Mouse (Mus musculus) CD8-positive naive resting alpha-beta T cell, adult 2 months (primary cell): ENCODE measurements around the gene Serinc3.
A peak's percentile ranks its signal among the peaks of the same experiment; 100 is the strongest.
"Not testable (repeated sequence)": the region's sequence is repeated elsewhere in the genome, so short reads cannot be mapped to it uniquely, and the experiment has no call there.

Experiments used
- DNase-seq, 2 experiments: peaks; one replicate each; pipeline ENCODE4 v3.0.0; 2022; ENCODE audit warnings: low read depth in 2 of 2, low spot score in 2 of 2

Serinc3 gene

GRCm38 (mm10) chr2:163644575-163645385, at the start of gene Serinc3:
Gene Serinc3, minus strand, starts transcription at chr2:163645131.
- DNase-seq: peak; percentile 100

GRCm38 (mm10) chr2:163693716-163694314, 48.9 kb upstream of the Serinc3 start:
- DNase-seq: no peak

GRCm38 (mm10) chr2:163692873-163693612, 48.1 kb upstream of the Serinc3 start:
- DNase-seq: no peak

- DNase-seq: no peak
These were observed 47.1 kb upstream of the Serinc3 start for GRCm38 (mm10) chr2:163691846-163692605.

- DNase-seq: no peak
These were observed 45.7 kb upstream of the Serinc3 start for GRCm38 (mm10) chr2:163690409-163691304.

- DNase-seq: no peak
These were observed 44.8 kb upstream of the Serinc3 start for GRCm38 (mm10) chr2:163689771-163690170.

- not testable (repeated sequence) for DNase-seq
These were observed 43.4 kb upstream of the Serinc3 start for GRCm38 (mm10) chr2:163688377-163688776.

- DNase-seq: no peak
These were observed 42.0 kb upstream of the Serinc3 start for GRCm38 (mm10) chr2:163686886-163687285.

GRCm38 (mm10) chr2:163686233-163686632, 41.3 kb upstream of the Serinc3 start:
- no peak for DNase-seq

- no peak for DNase-seq
These were observed 40.9 kb upstream of the Serinc3 start for GRCm38 (mm10) chr2:163685761-163686200.

GRCm38 (mm10) chr2:163685287-163685686, 40.4 kb upstream of the Serinc3 start:
- no peak for DNase-seq

GRCm38 (mm10) chr2:163682344-163682743, 37.4 kb upstream of the Serinc3 start:
- DNase-seq: no peak

- no peak for DNase-seq
These were observed 31.8 kb upstream of the Serinc3 start for GRCm38 (mm10) chr2:163676745-163677144.

- no peak for DNase-seq
These were observed 31.4 kb upstream of the Serinc3 start for GRCm38 (mm10) chr2:163676321-163676720.

GRCm38 (mm10) chr2:163675662-163676061, 30.7 kb upstream of the Serinc3 start:
- no peak for DNase-seq

GRCm38 (mm10) chr2:163675144-163675619, 30.3 kb upstream of the Serinc3 start:
- DNase-seq: no peak

GRCm38 (mm10) chr2:163674397-163674796, 29.5 kb upstream of the Serinc3 start:
- no peak for DNase-seq

GRCm38 (mm10) chr2:163670872-163671594, 26.1 kb upstream of the Serinc3 start:
- DNase-seq: no peak

- DNase-seq: no peak
These were observed 22.1 kb upstream of the Serinc3 start for GRCm38 (mm10) chr2:163667045-163667444.
